Mouse (Mus musculus) limb, embryonic 14.5 days (tissue): ENCODE data around the gene Fut8. TPM values are rescaled to one million over a fixed set of nuclear protein-coding genes. Genes with fewer than 3 reads are reported as not detected.

Source experiments
- ATAC-seq: fragments of 200-750 bp; cut with Nextera tagmentation; 2 replicates; pipeline ENCODE4 v1.8.0; 2017; ENCODE audit warnings: low read depth, moderate number of reproducible peaks, moderate TSS enrichment; ENCODE audit not compliant: low FRiP score
- DNase-seq: peaks from one replicate; pipeline ENCODE4 v3.0.0-alpha.2; 2015; ENCODE audit warnings: low spot score
- H3K27ac ChIP-seq: fragments of 300-500 bp; sonication (generic); replicated peaks from 2 replicates; pipeline ENCODE4 v1.5.1; 2014; ENCODE audit warnings: low read depth, mild to moderate bottlenecking, low read length, moderate library complexity, mixed read lengths
- H3K27me3 ChIP-seq: fragments of 300-500 bp; sonication (generic); 2 replicates; pipeline ENCODE4 v1.6.1; 2014; ENCODE audit warnings: low read length, mixed read lengths; ENCODE audit not compliant: control insufficient read depth, insufficient read depth
- H3K36me3 ChIP-seq: fragments of 300-500 bp; sonication (generic); 2 replicates; pipeline ENCODE4 v1.6.1; 2014; ENCODE audit warnings: mild to moderate bottlenecking, low read length, moderate library complexity, mixed read lengths; ENCODE audit not compliant: control insufficient read depth, insufficient read depth
- H3K4me1 ChIP-seq: fragments of 300-500 bp; sonication (generic); 2 replicates; pipeline ENCODE4 v1.6.1; 2014; ENCODE audit warnings: antibody characterized with exemption, low read length, mixed read lengths; ENCODE audit not compliant: control insufficient read depth, insufficient read depth
- H3K4me2 ChIP-seq: fragments of 300-500 bp; sonication (generic); replicated peaks from 2 replicates; pipeline ENCODE4 v1.6.1; 2014; ENCODE audit warnings: low read depth, mild to moderate bottlenecking, low read length, moderate library complexity; ENCODE audit not compliant: severe bottlenecking
- H3K4me3 ChIP-seq: fragments of 300-500 bp; sonication (generic); replicated peaks from 2 replicates; pipeline ENCODE4 v1.5.1; 2014; ENCODE audit warnings: low read length
- H3K9ac ChIP-seq: fragments of 300-500 bp; sonication (generic); 2 replicates; pipeline ENCODE4 v1.6.1; 2014; ENCODE audit warnings: mild to moderate bottlenecking, low read depth, low read length, moderate library complexity; ENCODE audit not compliant: severe bottlenecking
- H3K9me3 ChIP-seq: fragments of 300-500 bp; sonication (generic); 2 replicates; pipeline ENCODE4 v1.6.1; 2016; ENCODE audit warnings: low read length; ENCODE audit not compliant: control insufficient read depth
- POLR2A ChIP-seq: fragments of 200-500 bp; IDR thresholded peaks from 2 replicates; pipeline ENCODE4 v1.8.0; 2012; ENCODE audit warnings: inconsistent platforms, mild to moderate bottlenecking, moderate library complexity, borderline replicate concordance; ENCODE audit not compliant: insufficient read depth, insufficient read length; ENCODE audit errors: extremely low read depth
- whole genome bisulfite sequencing: fragments of 180-500 bp; shearing (Covaris S2); extraction: QIAGEN DNeasy Blood & Tissue Kit; methylation state at CpG from one replicate; pipeline ENCODE4 v1.1.7; 2014; 5-methylcytosine and 5-hydroxymethylcytosine counted together
- polyA plus RNA-seq, 2 experiments: library from polyadenylated mRNA; depleted of rRNA in 1 of 2; stranded (reverse) in 1 of 2; unstranded in 1 of 2; fragments of >200 nt; fragmentation: Nextera tagmentation in 1 of 2; extraction: Ambion mirVana in 1 of 2; gene quantifications; 2 replicates each; pipeline versions ENCODE4 v1.2.1 to v1.2.3; 2012 to 2014

Fut8 gene
- polyA plus RNA-seq, 2 experiments: 14.0 to 27.8 TPM

GRCm38 (mm10) chr12:77201461-77202143, 36.3 kb upstream of the Fut8 start:
- Histone ChIP-seq H3K27me3 (no peaks in the 10 kb centered on the region), H3K27ac (no peak overlapping the region), H3K4me2 (no peak overlapping the region), H3K4me1 (no peaks in the 10 kb centered on the region), H3K9me3 (no peaks in the 10 kb centered on the region), H3K36me3 (no peaks in the 10 kb centered on the region), H3K4me3 (no peak overlapping the region), H3K9ac (no peak overlapping the region)
- no peak for TF ChIP-seq POLR2A
- DNase-seq (no peak), ATAC-seq (no peak)
- 61% methylated on average over 10 of the region's 10 CpGs for WGBS

GRCm38 (mm10) chr12:77203136-77203535, 34.8 kb upstream of the Fut8 start:
- TF ChIP-seq POLR2A: no peak
- Histone ChIP-seq H3K9ac (no peak overlapping the region), H3K4me1 (no peaks in the 10 kb centered on the region), H3K27ac (no peak overlapping the region), H3K4me2 (no peak overlapping the region), H3K9me3 (no peaks in the 10 kb centered on the region), H3K4me3 (no peak overlapping the region), H3K36me3 (no peaks in the 10 kb centered on the region), H3K27me3 (no peaks in the 10 kb centered on the region)
- no peak for DNase-seq
- no peak for ATAC-seq
- WGBS: 95% methylated on average over 4 of the region's 4 CpGs

GRCm38 (mm10) chr12:77206852-77207251, 31.1 kb upstream of the Fut8 start:
- H3K4me3 ChIP-seq: no peak overlapping the region
- no peak overlapping the region for H3K27ac ChIP-seq
- WGBS: 82% methylated on average over 5 of the region's 5 CpGs
- H3K9me3 ChIP-seq: no peaks in the 10 kb centered on the region
- H3K4me1 ChIP-seq: no peaks in the 10 kb centered on the region
- no peak overlapping the region for H3K9ac ChIP-seq
- no peak for TF ChIP-seq POLR2A
- H3K36me3 ChIP-seq: no peaks in the 10 kb centered on the region
- H3K4me2 ChIP-seq: no peak overlapping the region
- ATAC-seq: no peak
- no peak for DNase-seq
- H3K27me3 ChIP-seq: no peaks in the 10 kb centered on the region

- Histone ChIP-seq H3K27ac (no peak overlapping the region), H3K4me2 (no peak overlapping the region), H3K36me3 (no peaks in the 10 kb centered on the region), H3K9me3 (no peaks in the 10 kb centered on the region), H3K9ac (no peak overlapping the region), H3K4me3 (no peak overlapping the region), H3K27me3 (no peaks in the 10 kb centered on the region), H3K4me1 (no peaks in the 10 kb centered on the region)
- DNase-seq (no peak), ATAC-seq (no peak)
- WGBS: 89% methylated on average over 2 of the region's 2 CpGs
- TF ChIP-seq POLR2A: no peak
Measured at GRCm38 (mm10) chr12:77208056-77208455, 29.9 kb upstream of the Fut8 start.

GRCm38 (mm10) chr12:77208576-77209180, 29.2 kb upstream of the Fut8 start:
- no peak for TF ChIP-seq POLR2A

More at GRCm38 (mm10) chr12:77208576-77209180, 29.2 kb upstream of the Fut8 start:
- no peaks in the 10 kb centered on the region for H3K36me3 ChIP-seq
- no peaks in the 10 kb centered on the region for H3K9me3 ChIP-seq
- no peak overlapping the region for H3K4me3 ChIP-seq
- H3K4me2 ChIP-seq: no peak overlapping the region
- H3K27me3 ChIP-seq: no peaks in the 10 kb centered on the region
- DNase-seq (no peak), ATAC-seq (no peak)
- no peaks in the 10 kb centered on the region for H3K4me1 ChIP-seq
- no peak overlapping the region for H3K27ac ChIP-seq
- WGBS: 73% methylated on average over 5 of the region's 5 CpGs
- no peak overlapping the region for H3K9ac ChIP-seq
